Comparison of ENCODE assay signal across 19 mouse cellular contexts in genomic region chr1:91799323-91799722, GRCm38 (mm10). TPM values are rescaled to one million over a fixed set of nuclear protein-coding genes. Genes with fewer than 3 reads are reported as not detected.
A peak's percentile ranks its signal among the peaks of the same experiment; 100 is the strongest.
DNase-seq lines count a peak whose midpoint lies in the region; ATAC-seq and TF ChIP-seq lines count a peak whose summit lies in the region.
"Had no signal": no experiment of that assay in that cellular context is flagged by ENCODE, and none has a peak within 500 bp of the region (broad histone marks: within the 10 kb centered on the region; RNA-seq: fewer than 3 reads in every experiment).

No protein-coding gene starts in this region.

- 29% methylated on average over 3 of the region's 3 CpGs for WGBS in kidney, postnatal 0 days
- 50% methylated on average over 3 of the region's 3 CpGs for WGBS in embryonic facial prominence, embryonic 12.5 days
- WGBS in limb, embryonic 14.5 days: 44% methylated on average over 3 of the region's 3 CpGs
- 36% methylated on average over 3 of the region's 3 CpGs for WGBS in lung, adult 2 months

- ATAC-seq in kidney, postnatal 0 days (replicated peaks; ENCODE audit: low FRiP score, low read depth): no peak
- no peak; the same call in 1 of the 2 replicates for ATAC-seq in embryonic facial prominence, embryonic 12.5 days (ENCODE audit: insufficient number of reproducible peaks, insufficient read depth, low FRiP score, low TSS enrichment)
- no peak for ATAC-seq in limb, embryonic 14.5 days (ENCODE audit: low FRiP score, low read depth)
- ATAC-seq: forebrain, embryonic 13.5 days had no signal

- no peak for TF ChIP-seq CTCF in kidney, postnatal 0 days (IDR thresholded peaks at IDR 0.05; ENCODE audit: low read depth)
- TF ChIP-seq CTCF in lung, adult 2 months (IDR thresholded peaks at IDR 0.05; ENCODE audit: insufficient read depth, low read length): no peak

- no peak overlapping the region for H3K27ac ChIP-seq in kidney, postnatal 0 days
- no peak overlapping the region for H3K27ac ChIP-seq in embryonic facial prominence, embryonic 12.5 days
- no peak overlapping the region for H3K27ac ChIP-seq in limb, embryonic 14.5 days (replicated peaks; ENCODE audit: low read depth, low read length)
- H3K27ac ChIP-seq: forebrain, embryonic 13.5 days; heart, embryonic 15.5 days; hindbrain, embryonic 13.5 days; liver, embryonic 13.5 days; midbrain, embryonic 12.5 days had no signal

- peaks cover 34% of the 10 kb centered on the region for H3K27me3 ChIP-seq in kidney, postnatal 0 days (ENCODE audit: insufficient read depth, low read length)
- H3K27me3 ChIP-seq in embryonic facial prominence, embryonic 12.5 days: peaks cover 34% of the 10 kb centered on the region
- H3K27me3 ChIP-seq in limb, embryonic 14.5 days (ENCODE audit: control insufficient read depth, insufficient read depth, low read length): peaks cover 24% of the 10 kb centered on the region; the same call in 1 of the 2 replicates

- no peak overlapping the region for H3K9ac ChIP-seq in kidney, postnatal 0 days (ENCODE audit: low read depth, low read length)
- no peak overlapping the region for H3K9ac ChIP-seq in embryonic facial prominence, embryonic 12.5 days
- no peak overlapping the region for H3K9ac ChIP-seq in limb, embryonic 14.5 days (ENCODE audit: low read depth, low read length, severe bottlenecking)
- H3K9ac ChIP-seq: forebrain, embryonic 13.5 days; heart, embryonic 15.5 days; hindbrain, embryonic 13.5 days; liver, embryonic 13.5 days; midbrain, embryonic 12.5 days had no signal

- H3K4me2 ChIP-seq in kidney, postnatal 0 days (ENCODE audit: low read length): no peak overlapping the region
- peak overlapping the region; percentile 88 for H3K4me2 ChIP-seq in embryonic facial prominence, embryonic 12.5 days (replicated peaks)
- H3K4me2 ChIP-seq in limb, embryonic 14.5 days (replicated peaks; ENCODE audit: low read depth, low read length, severe bottlenecking): peak overlapping the region; percentile 91
- H3K4me2 ChIP-seq: forebrain, embryonic 13.5 days; heart, embryonic 15.5 days; hindbrain, embryonic 13.5 days; liver, embryonic 13.5 days; midbrain, embryonic 12.5 days had no signal

- TF ChIP-seq POLR2A in limb, embryonic 14.5 days (IDR thresholded peaks at IDR 0.05; ENCODE audit: borderline replicate concordance, extremely low read depth, insufficient read depth, insufficient read length): no peak
- TF ChIP-seq POLR2A in lung, adult 2 months (IDR thresholded peaks at IDR 0.05; ENCODE audit: borderline replicate concordance, extremely low read depth, low read depth, low read length): no peak

- no peaks in the 10 kb centered on the region for H3K4me1 ChIP-seq in kidney, postnatal 0 days (replicated peaks; ENCODE audit: insufficient read depth, low read length)
- H3K4me1 ChIP-seq in embryonic facial prominence, embryonic 12.5 days: peaks cover 27% of the 10 kb centered on the region
- peaks cover 26% of the 10 kb centered on the region for H3K4me1 ChIP-seq in limb, embryonic 14.5 days (ENCODE audit: control insufficient read depth, insufficient read depth, low read length)
- H3K4me1 ChIP-seq in lung, adult 2 months (ENCODE audit: control insufficient read depth, insufficient read depth, low read length): no peaks in the 10 kb centered on the region
- H3K4me1 ChIP-seq: liver, embryonic 13.5 days had no signal

- no peak overlapping the region for H3K4me3 ChIP-seq in kidney, postnatal 0 days (replicated peaks; ENCODE audit: low read depth, low read length)
- no peak overlapping the region for H3K4me3 ChIP-seq in embryonic facial prominence, embryonic 12.5 days
- peak overlapping the region; percentile 66; the same call in 1 of the 2 replicates for H3K4me3 ChIP-seq in limb, embryonic 14.5 days (replicated peaks; ENCODE audit: low read length)
- no peak overlapping the region for H3K4me3 ChIP-seq in lung, adult 2 months (replicated peaks; ENCODE audit: extremely low read depth, low read depth, low read length)
- H3K4me3 ChIP-seq: forebrain, embryonic 13.5 days; heart, embryonic 15.5 days; hindbrain, embryonic 13.5 days; liver, embryonic 13.5 days; midbrain, embryonic 12.5 days had no signal

- peak; percentile 26 for DNase-seq in kidney, postnatal 0 days (ENCODE audit: low spot score)
- no peak for DNase-seq in kidney, postnatal 10 days
- peak; percentile 76 for DNase-seq in embryo, embryonic 10.5 days (ENCODE audit: low spot score)
- no peak for DNase-seq in limb, embryonic 14.5 days (ENCODE audit: low spot score)
- DNase-seq in layer of hippocampus, postnatal 10 days (ENCODE audit: low spot score in 2 of 2): no peak
- no peak for DNase-seq in lung, adult 2 months
- DNase-seq: adrenal gland, adult 8-10 months; cerebellum, adult 2 months; heart, adult 11 months; kidney, adult 11 months; liver, embryonic 13.5 days; lung, postnatal 14 days; right cerebral cortex, postnatal 14 days; thymus, adult 18-20 months had no signal

- no peaks in the 10 kb centered on the region for H3K36me3 ChIP-seq in kidney, postnatal 0 days (ENCODE audit: insufficient read depth, low read length)
- no peaks in the 10 kb centered on the region for H3K36me3 ChIP-seq in embryonic facial prominence, embryonic 12.5 days
- H3K36me3 ChIP-seq in limb, embryonic 14.5 days (ENCODE audit: control insufficient read depth, insufficient read depth, low read length): no peaks in the 10 kb centered on the region
- H3K36me3 ChIP-seq: heart, embryonic 15.5 days; hindbrain, embryonic 13.5 days; liver, embryonic 13.5 days; midbrain, embryonic 12.5 days had no signal

- H3K9me3 ChIP-seq in kidney, postnatal 0 days (replicated peaks; ENCODE audit: low read length): no peaks in the 10 kb centered on the region
- no peaks in the 10 kb centered on the region for H3K9me3 ChIP-seq in embryonic facial prominence, embryonic 12.5 days
- H3K9me3 ChIP-seq in limb, embryonic 14.5 days (ENCODE audit: control insufficient read depth, low read length): no peaks in the 10 kb centered on the region
- H3K9me3 ChIP-seq: forebrain, embryonic 13.5 days; heart, embryonic 15.5 days; hindbrain, embryonic 13.5 days; liver, embryonic 13.5 days; midbrain, embryonic 12.5 days had no signal

RNA-seq across cellular contexts. Expression of gene Twist2, which starts 1.9 kb away (rescaled TPM):
- polyA plus RNA-seq in kidney, postnatal 0 days (2015; fragmentation: Nextera tagmentation; extraction: Ambion mirVana): 4.4 TPM in 2 replicates
- 64.4 and 65.0 TPM in 2 replicates for polyA plus RNA-seq in embryonic facial prominence, embryonic 12.5 days (2016; fragmentation: Nextera tagmentation; extraction: Ambion mirVana)
- polyA plus RNA-seq in limb, embryonic 14.5 days (2012; rRNA removed): 240 and 337 TPM in 2 replicates
- polyA plus RNA-seq in limb, embryonic 14.5 days (2014; fragmentation: Nextera tagmentation; extraction: Ambion mirVana): 80.8 and 81.8 TPM in 2 replicates
- 1 to 10 TPM; 1.8 to 2.1 TPM for total RNA-seq in layer of hippocampus, postnatal 10 days (2021)
- 11.6 and 12.9 TPM in 2 replicates for polyA plus RNA-seq in lung, adult 2 months (2012; rRNA removed)

Comparison
In these comparisons a context has a peak if more than half of its experiments do, and no peak if none do; other contexts are left out.
1. DNase-seq: peak in kidney, postnatal 0 days (single experiment) and embryo, embryonic 10.5 days (single experiment); none in kidney, postnatal 10 days (single experiment), limb, embryonic 14.5 days (single experiment), layer of hippocampus, postnatal 10 days (0 of 2) and lung, adult 2 months (single experiment).